Mouse (Mus musculus) midbrain, embryonic 13.5 days (tissue): Measurements from ENCODE around the gene Kirrel3. TPM values are rescaled to one million over a fixed set of nuclear protein-coding genes. Genes with fewer than 3 reads are reported as not detected.

ENCODE experiments used
- ATAC-seq: fragments of 200-750 bp; cut with Nextera tagmentation; 2 replicates; pipeline ENCODE4 v1.8.0; 2017; ENCODE audit warnings: mild to moderate bottlenecking, moderate TSS enrichment, moderate library complexity
- H3K27ac ChIP-seq: fragments of 300-500 bp; sonication (generic); 2 replicates; pipeline ENCODE4 v1.5.1; 2015; ENCODE audit warnings: inconsistent platforms, mild to moderate bottlenecking, moderate library complexity
- H3K27me3 ChIP-seq: fragments of 300-500 bp; sonication (generic); 2 replicates; pipeline ENCODE4 v1.6.1; 2015; ENCODE audit warnings: mild to moderate bottlenecking, inconsistent platforms
- H3K36me3 ChIP-seq: fragments of 300-500 bp; sonication (generic); 2 replicates; pipeline ENCODE4 v1.6.1; 2015; ENCODE audit warnings: mild to moderate bottlenecking, inconsistent platforms
- H3K4me1 ChIP-seq: fragments of 300-500 bp; sonication (generic); replicated peaks from 2 replicates; pipeline ENCODE4 v1.6.1; 2015; ENCODE audit warnings: inconsistent platforms
- H3K4me2 ChIP-seq: fragments of 300-500 bp; sonication (generic); replicated peaks from 2 replicates; pipeline ENCODE4 v1.6.1; 2015; ENCODE audit warnings: moderate library complexity, mild to moderate bottlenecking, inconsistent platforms
- H3K4me3 ChIP-seq: fragments of 300-500 bp; sonication (generic); replicated peaks from 2 replicates; pipeline ENCODE4 v1.5.1; 2015; ENCODE audit warnings: mild to moderate bottlenecking, inconsistent platforms
- H3K9ac ChIP-seq: fragments of 300-500 bp; sonication (generic); replicated peaks from 2 replicates; pipeline ENCODE4 v1.6.1; 2015; ENCODE audit warnings: mild to moderate bottlenecking, inconsistent platforms
- H3K9me3 ChIP-seq: fragments of 300-500 bp; sonication (generic); 2 replicates; pipeline ENCODE4 v1.6.1; 2016; ENCODE audit warnings: mild to moderate bottlenecking, inconsistent platforms
- WGBS: fragments of 180-500 bp; shearing (Covaris S2); methylation state at CpG from one replicate; pipeline ENCODE4 v1.1.7; 2015; 5-methylcytosine and 5-hydroxymethylcytosine counted together
- polyA plus RNA-seq: library from polyadenylated mRNA; unstranded; fragments of >200 nt; fragmentation: Nextera tagmentation; extraction: Ambion mirVana; gene quantifications from 2 replicates; pipeline ENCODE4 v1.2.1, GENCODE M21; 2015

The Kirrel3 gene
- polyA plus RNA-seq, 1 experiment from 2014 or later = 24.0 TPM

- H3K9ac ChIP-seq = no peak overlapping the region
Observed at GRCm38 (mm10) chr9:35035074-35035473, 549.4 kb downstream of the Kirrel3 start.

DNA sequence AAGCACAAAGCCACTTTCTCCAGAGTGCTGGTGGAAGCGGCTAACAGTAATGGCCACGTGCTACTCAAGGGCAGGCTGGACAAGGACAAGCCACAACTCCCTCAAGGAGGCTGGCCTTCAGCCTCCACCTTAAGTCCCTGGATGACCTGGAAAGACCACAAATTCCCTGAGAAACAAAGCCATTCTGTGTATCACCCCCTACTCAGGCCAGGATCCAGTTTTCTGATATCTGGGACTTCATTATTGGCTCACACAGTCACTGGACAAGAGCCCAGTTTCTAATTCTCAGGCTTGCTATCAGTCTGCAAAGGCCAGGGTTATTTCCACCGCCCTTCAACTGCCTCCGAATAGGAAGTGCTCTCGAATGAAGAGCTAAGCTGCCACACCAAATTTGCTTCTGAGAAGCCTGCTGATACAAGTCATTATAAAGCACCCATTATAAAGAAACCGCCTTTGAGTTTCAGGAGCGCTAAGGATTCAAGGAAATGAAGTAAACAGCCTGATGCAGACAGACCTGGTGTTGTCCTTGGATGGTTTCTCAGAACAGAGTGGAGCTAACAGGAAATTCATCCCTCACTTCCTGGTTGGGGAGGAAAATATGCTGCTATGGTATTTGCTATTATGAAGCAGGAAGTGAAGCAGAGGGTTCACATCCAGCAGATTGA lies 553.4 kb downstream of the Kirrel3 start:
- ATAC-seq = no peak
- no peaks in the 10 kb centered on the region for H3K9me3 ChIP-seq
- no peak overlapping the region for H3K4me3 ChIP-seq
- no peak overlapping the region for H3K4me2 ChIP-seq
- WGBS = 57% methylated on average over 7 of the region's 7 CpGs
- H3K9ac ChIP-seq = no peak overlapping the region
- H3K36me3 ChIP-seq = peaks cover 8% of the 10 kb centered on the region; the same call in 1 of the 2 replicates
- peaks cover 3% of the 10 kb centered on the region; the same call in 1 of the 2 replicates for H3K4me1 ChIP-seq
- H3K27me3 ChIP-seq = no peaks in the 10 kb centered on the region
- H3K27ac ChIP-seq = no peak overlapping the region

More at GRCm38 (mm10) chr9:35035074-35035473, 549.4 kb downstream of the Kirrel3 start:
- WGBS = 58% methylated on average over 14 of the region's 14 CpGs
- Histone ChIP-seq H3K27ac (no peak overlapping the region), H3K4me2 (no peak overlapping the region), H3K36me3 (peaks cover 8% of the 10 kb centered on the region; the same call in 1 of the 2 replicates), H3K4me1 (no peaks in the 10 kb centered on the region), H3K9me3 (no peaks in the 10 kb centered on the region), H3K27me3 (no peaks in the 10 kb centered on the region), H3K4me3 (no peak overlapping the region)
- ATAC-seq = no peak

DNA sequence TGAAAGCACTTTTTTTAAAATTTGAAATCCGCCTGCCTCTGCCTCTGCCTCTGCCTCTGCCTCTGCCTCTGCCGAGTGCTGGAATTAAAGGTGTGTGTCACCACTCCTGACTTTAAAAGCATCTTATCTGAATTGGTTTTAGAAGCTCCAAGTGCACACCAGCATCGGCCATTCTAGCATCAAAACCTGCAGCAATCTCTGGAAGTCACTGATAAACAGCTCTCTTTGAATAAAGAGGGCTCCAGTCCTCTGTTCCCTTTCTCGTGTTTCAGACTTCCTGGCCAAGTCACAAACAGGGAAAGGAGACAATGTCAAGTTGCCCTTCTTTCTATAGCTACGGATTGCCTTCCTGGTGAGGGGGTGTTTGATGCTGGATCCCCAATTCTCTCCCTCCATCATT lies 554.2 kb downstream of the Kirrel3 start:
- ATAC-seq = no peak

GRCm38 (mm10) chr9:35041493-35041892 lies 555.8 kb downstream of the Kirrel3 start:
- Histone ChIP-seq H3K9me3 (no peaks in the 10 kb centered on the region), H3K4me3 (no peak overlapping the region), H3K4me1 (peaks cover 16% of the 10 kb centered on the region), H3K27ac (no peak overlapping the region), H3K27me3 (no peaks in the 10 kb centered on the region), H3K36me3 (no peaks in the 10 kb centered on the region), H3K9ac (no peak overlapping the region), H3K4me2 (no peak overlapping the region)
- 80% methylated on average over 5 of the region's 5 CpGs for WGBS
- no peak for ATAC-seq

More for the DNA sequence above, 554.2 kb downstream of the Kirrel3 start:
- Histone ChIP-seq H3K4me1 (peaks cover 10% of the 10 kb centered on the region), H3K27ac (no peak overlapping the region), H3K9me3 (no peaks in the 10 kb centered on the region), H3K36me3 (peaks cover 8% of the 10 kb centered on the region; the same call in 1 of the 2 replicates), H3K4me3 (no peak overlapping the region), H3K27me3 (no peaks in the 10 kb centered on the region), H3K9ac (no peak overlapping the region), H3K4me2 (no peak overlapping the region)
- 77% methylated on average over 5 of the region's 5 CpGs for WGBS

DNA sequence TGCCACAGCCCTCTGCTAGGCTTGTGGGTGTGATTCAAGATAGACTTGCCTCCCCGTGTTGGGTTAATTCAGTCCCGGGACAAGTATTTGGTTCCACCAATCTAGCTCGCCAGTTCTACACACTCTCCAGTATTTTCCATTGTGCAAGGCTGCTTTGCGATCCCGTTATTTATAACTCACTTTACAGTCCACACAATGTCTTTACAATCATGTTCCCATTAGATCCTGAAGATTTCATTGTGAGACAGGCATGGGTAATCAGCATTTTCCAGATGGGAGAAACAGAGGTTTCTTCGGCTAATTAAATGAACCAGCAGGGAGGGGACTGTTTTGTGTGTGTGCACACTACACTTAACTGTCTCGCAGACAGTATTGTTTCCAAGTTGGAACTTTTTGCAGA lies 557.9 kb downstream of the Kirrel3 start:
- Histone ChIP-seq H3K27me3 (no peaks in the 10 kb centered on the region), H3K36me3 (peaks cover 3% of the 10 kb centered on the region; the same call in 1 of the 2 replicates), H3K4me1 (peaks cover 16% of the 10 kb centered on the region), H3K9me3 (no peaks in the 10 kb centered on the region), H3K4me2 (no peak overlapping the region), H3K27ac (no peak overlapping the region), H3K9ac (no peak overlapping the region), H3K4me3 (no peak overlapping the region)
- WGBS = 50% methylated on average over 7 of the region's 7 CpGs
- no peak for ATAC-seq

DNA sequence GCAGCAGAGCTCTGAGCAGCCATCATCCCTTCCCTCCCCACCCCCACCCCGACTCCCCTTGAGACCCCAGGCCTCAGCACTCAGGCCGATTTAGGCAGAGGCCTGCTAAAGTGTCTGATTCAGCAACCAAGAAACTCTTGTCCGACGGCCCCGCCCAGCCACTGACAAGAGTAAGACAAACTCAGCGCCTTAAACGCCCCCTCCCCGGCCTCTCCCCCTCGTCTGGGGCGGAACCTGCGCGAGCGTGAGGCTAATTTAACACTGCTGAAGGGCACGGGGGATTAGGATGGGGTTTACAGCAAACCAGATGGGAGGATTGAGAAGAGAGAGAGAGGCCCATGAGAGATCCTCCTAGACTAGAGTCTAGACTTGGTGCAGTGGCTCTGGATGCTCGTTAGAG lies 558.8 kb downstream of the Kirrel3 start:
- H3K27ac ChIP-seq = no peak overlapping the region
- H3K9ac ChIP-seq = no peak overlapping the region
- no peak overlapping the region for H3K4me3 ChIP-seq
- ATAC-seq = peak; percentile 49
- H3K4me2 ChIP-seq = no peak overlapping the region
- H3K9me3 ChIP-seq = no peaks in the 10 kb centered on the region
- WGBS = 4% methylated on average over 15 of the region's 15 CpGs
- H3K36me3 ChIP-seq = peaks cover 3% of the 10 kb centered on the region; the same call in 1 of the 2 replicates
- no peaks in the 10 kb centered on the region for H3K27me3 ChIP-seq
- peaks cover 16% of the 10 kb centered on the region for H3K4me1 ChIP-seq

DNA sequence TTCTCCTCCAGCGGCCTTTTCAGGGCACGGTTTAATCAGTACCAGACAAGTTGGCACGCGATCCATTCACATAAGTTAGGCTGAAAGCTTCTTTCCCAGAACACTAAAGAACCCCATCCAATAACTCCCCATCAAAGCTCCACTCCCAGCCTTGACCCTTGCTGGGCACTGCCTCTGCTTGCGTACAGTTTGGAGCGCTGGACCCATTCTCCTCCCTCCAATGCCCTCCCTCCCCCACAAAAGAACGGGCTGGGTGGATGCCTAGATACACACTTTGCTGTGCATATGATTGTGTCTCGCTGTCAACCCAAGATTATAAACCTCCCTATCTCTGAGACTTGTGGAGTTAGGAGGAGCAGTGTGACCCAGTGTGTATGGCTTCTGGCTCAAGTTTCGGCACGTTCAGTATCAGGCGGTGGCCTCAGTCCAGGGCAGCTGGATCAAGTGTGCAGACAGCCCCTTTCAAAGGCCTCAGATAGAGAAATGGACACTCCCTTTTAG lies 559.4 kb downstream of the Kirrel3 start:
- ATAC-seq = 0 out of 2 replicates have a peak, but pooled peaks have one; percentile 37
- Histone ChIP-seq H3K4me1 (peaks cover 16% of the 10 kb centered on the region), H3K9me3 (no peaks in the 10 kb centered on the region), H3K36me3 (peaks cover 3% of the 10 kb centered on the region; the same call in 1 of the 2 replicates), H3K4me2 (no peak overlapping the region), H3K9ac (no peak overlapping the region), H3K4me3 (no peak overlapping the region), H3K27ac (no peak overlapping the region), H3K27me3 (no peaks in the 10 kb centered on the region)
- 66% methylated on average over 11 of the region's 11 CpGs for WGBS

GRCm38 (mm10) chr9:35045756-35046155 lies 560.1 kb downstream of the Kirrel3 start:
- Histone ChIP-seq H3K4me3 (no peak overlapping the region), H3K9me3 (no peaks in the 10 kb centered on the region), H3K4me1 (peaks cover 16% of the 10 kb centered on the region), H3K4me2 (no peak overlapping the region), H3K36me3 (peaks cover 3% of the 10 kb centered on the region; the same call in 1 of the 2 replicates), H3K27ac (no peak overlapping the region), H3K27me3 (no peaks in the 10 kb centered on the region), H3K9ac (no peak overlapping the region)
- WGBS = 91% methylated on average over 2 of the region's 2 CpGs
- no peak for ATAC-seq

GRCm38 (mm10) chr9:35048449-35048848 lies 562.8 kb downstream of the Kirrel3 start:
- no peaks in the 10 kb centered on the region for H3K9me3 ChIP-seq
- H3K27ac ChIP-seq = no peak overlapping the region
- ATAC-seq = no peak
- no peaks in the 10 kb centered on the region for H3K27me3 ChIP-seq
- no peak overlapping the region for H3K4me3 ChIP-seq
- 92% methylated on average over 6 of the region's 6 CpGs for WGBS
- peaks cover 13% of the 10 kb centered on the region for H3K36me3 ChIP-seq
- H3K9ac ChIP-seq = no peak overlapping the region
- H3K4me1 ChIP-seq = peaks cover 16% of the 10 kb centered on the region
- H3K4me2 ChIP-seq = no peak overlapping the region

GRCm38 (mm10) chr9:35049891-35050527 lies 564.3 kb downstream of the Kirrel3 start:
- no peak for ATAC-seq
- Histone ChIP-seq H3K27me3 (no peaks in the 10 kb centered on the region), H3K27ac (no peak overlapping the region), H3K9ac (no peak overlapping the region), H3K4me3 (no peak overlapping the region), H3K9me3 (no peaks in the 10 kb centered on the region), H3K36me3 (peaks cover 13% of the 10 kb centered on the region), H3K4me2 (no peak overlapping the region), H3K4me1 (peaks cover 4% of the 10 kb centered on the region)
- WGBS = 81% methylated on average over 3 of the region's 3 CpGs

- Histone ChIP-seq H3K4me1 (no peaks in the 10 kb centered on the region), H3K4me2 (no peak overlapping the region), H3K27me3 (no peaks in the 10 kb centered on the region), H3K27ac (no peak overlapping the region), H3K4me3 (no peak overlapping the region), H3K9ac (no peak overlapping the region), H3K36me3 (peaks cover 13% of the 10 kb centered on the region), H3K9me3 (no peaks in the 10 kb centered on the region)
- WGBS = 86% methylated on average over 6 of the region's 6 CpGs
- no peak for ATAC-seq
Observed at GRCm38 (mm10) chr9:35050701-35051454, 565.2 kb downstream of the Kirrel3 start.

DNA sequence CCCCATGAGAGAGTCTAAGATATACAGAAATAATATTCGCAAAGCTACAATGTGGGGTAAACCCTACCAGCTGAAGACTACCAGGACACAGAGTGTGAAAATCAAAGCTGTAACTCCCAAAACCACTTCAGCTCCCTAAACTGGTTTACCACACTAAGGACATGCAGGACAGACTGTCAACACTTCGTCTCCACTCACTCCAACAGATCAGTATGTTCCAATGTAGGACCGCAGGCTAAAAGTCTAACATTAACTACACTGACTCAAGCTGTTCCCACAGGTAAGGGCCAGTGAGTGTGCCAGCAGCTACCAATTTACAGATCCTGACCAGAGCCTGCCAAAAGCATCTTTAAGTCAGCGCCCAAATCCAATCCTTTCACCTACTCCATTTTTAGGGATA lies 566.0 kb downstream of the Kirrel3 start:
- Histone ChIP-seq H3K36me3 (peaks cover 13% of the 10 kb centered on the region), H3K4me1 (no peaks in the 10 kb centered on the region), H3K4me2 (no peak overlapping the region), H3K9ac (no peak overlapping the region), H3K27ac (no peak overlapping the region), H3K27me3 (no peaks in the 10 kb centered on the region), H3K9me3 (no peaks in the 10 kb centered on the region), H3K4me3 (no peak overlapping the region)
- ATAC-seq = no peak
- 95% methylated on average over 4 of the region's 4 CpGs for WGBS
